Comparison of ENCODE assay signal across 8 mouse cellular contexts in genomic region chr6:82996740-82997315, GRCm38 (mm10). TPM values are rescaled to one million over a fixed set of nuclear protein-coding genes. Genes with fewer than 3 reads are reported as not detected.
DNase-seq lines count a peak whose midpoint lies in the region; ATAC-seq and TF ChIP-seq lines count a peak whose summit lies in the region.

No protein-coding gene starts in this region.

- peak; percentile 93 for ATAC-seq in Patski
- ATAC-seq in hindbrain, embryonic 13.5 days (ENCODE audit: low FRiP score): peak; percentile 95

- H3K9ac ChIP-seq in hindbrain, embryonic 13.5 days: no peak overlapping the region; the same call in 1 of the 2 replicates

- H3K4me2 ChIP-seq in hindbrain, embryonic 13.5 days: peak overlapping the region; percentile 32

- H3K27me3 ChIP-seq in Patski: no peaks in the 10 kb centered on the region
- peaks cover 27% of the 10 kb centered on the region for H3K27me3 ChIP-seq in hindbrain, embryonic 13.5 days

- no peak overlapping the region for H3K4me3 ChIP-seq in hindbrain, embryonic 13.5 days

- POLR2A ChIA-PET in Patski (lab: Charles Lee): interaction anchor here (0.7 to 1.6 kb wide), 4 partner anchors 36 to 106 kb away, joined by 3 to 6 read pairs (median 4); partner anchors contain the start of genes Aup1, Dok1 and Htra2

- in situ Hi-C loops in Patski (cut with MboI; ENCODE audit: low pct_unique_long_range_greater_than_20kb): loop anchor here (5.0 to 10.0 kb wide), 3 partner anchors 55 to 288 kb away; partner anchors contain the start of genes Aup1, Ccdc142 and Gm42688

- no peak overlapping the region for H3K27ac ChIP-seq in hindbrain, embryonic 13.5 days

- H3K36me3 ChIP-seq in hindbrain, embryonic 13.5 days: no peaks in the 10 kb centered on the region

- H3K4me1 ChIP-seq in hindbrain, embryonic 13.5 days (replicated peaks): peaks cover 6% of the 10 kb centered on the region; the same call in 1 of the 2 replicates

- WGBS in hindbrain, embryonic 13.5 days: 15% methylated on average over 11 of the region's 11 CpGs

- peak; percentile 68 for DNase-seq in Patski (ENCODE audit: low read depth, low spot score)
- DNase-seq in cerebellum, postnatal 14 days: peak; percentile 93
- DNase-seq in frontal cortex, postnatal 14 days (ENCODE audit: low spot score in 2 of 2): peak; percentile 88 to 92
- peak; percentile 73 to 86 for DNase-seq in layer of hippocampus, postnatal 25 days (ENCODE audit: extremely low spot score in 1 of 2, low spot score in 1 of 2)
- DNase-seq in lung, postnatal 25 days (ENCODE audit: low spot score): peak; percentile 95
- DNase-seq in retina, embryonic 14.5 days (ENCODE audit: low spot score): peak; percentile 99
- peak; percentile 87 for DNase-seq in thymus, postnatal 4 days

- H3K9me3 ChIP-seq in hindbrain, embryonic 13.5 days: no peaks in the 10 kb centered on the region

- CTCF ChIA-PET in Patski (lab: Charles Lee): interaction anchor here (0.6 to 3.1 kb wide), 40 partner anchors 9 to 266 kb away, joined by 3 to 40 read pairs (median 6); partner anchors contain the start of genes Aup1, Ccdc142, Dctn1 and Dok1

- peak; percentile 98 for TF ChIP-seq CTCF in Patski (IDR thresholded peaks at IDR 0.05)

RNA-seq across cellular contexts. Expression of gene Dok1, which starts 36.4 kb away (rescaled TPM):
- polyA plus RNA-seq in Patski (2021): 17.9 TPM
- 2.8 and 3.6 TPM in 2 replicates for polyA plus RNA-seq in hindbrain, embryonic 13.5 days (2015; fragmentation: Nextera tagmentation; extraction: Ambion mirVana)
- total RNA-seq in layer of hippocampus, postnatal 25 days (2021): 1 to 10 TPM; 1.9 to 2.5 TPM

RNA-seq across cellular contexts. Expression of gene Loxl3, which starts 37.1 kb away (rescaled TPM):
- polyA plus RNA-seq in Patski (2021): 2.5 TPM
- polyA plus RNA-seq in hindbrain, embryonic 13.5 days (2015; fragmentation: Nextera tagmentation; extraction: Ambion mirVana): 5.9 and 6.8 TPM in 2 replicates
- total RNA-seq in layer of hippocampus, postnatal 25 days (2021): 1 to 10 TPM; 3.3 to 3.9 TPM

RNA-seq across cellular contexts. Expression of gene M1ap, which starts 50.1 kb away (rescaled TPM):
- polyA plus RNA-seq in Patski (2021): not detected
- polyA plus RNA-seq in hindbrain, embryonic 13.5 days (2015; fragmentation: Nextera tagmentation; extraction: Ambion mirVana): not detected in 2 replicates
- under 1 TPM in 1 of 2 experiments, not detected in 1; 0.34 TPM for total RNA-seq in layer of hippocampus, postnatal 25 days (2021)

RNA-seq across cellular contexts. Expression of gene Sema4f, which starts 57.3 kb away (rescaled TPM):
- polyA plus RNA-seq in Patski (2021): 2.1 TPM
- 17.5 and 18.6 TPM in 2 replicates for polyA plus RNA-seq in hindbrain, embryonic 13.5 days (2015; fragmentation: Nextera tagmentation; extraction: Ambion mirVana)
- 10 to 100 TPM; 37.8 to 37.9 TPM for total RNA-seq in layer of hippocampus, postnatal 25 days (2021)

RNA-seq across cellular contexts. Expression of gene Aup1, which starts 57.5 kb away (rescaled TPM):
- 160 TPM for polyA plus RNA-seq in Patski (2021)
- polyA plus RNA-seq in hindbrain, embryonic 13.5 days (2015; fragmentation: Nextera tagmentation; extraction: Ambion mirVana): 168 and 178 TPM in 2 replicates
- total RNA-seq in layer of hippocampus, postnatal 25 days (2021): 100 to 1,000 TPM; 115 to 121 TPM
